Mouse (Mus musculus) stomach, postnatal 0 days (tissue): Measurements from ENCODE around the gene Sav1.

ENCODE experiments used
- CTCF ChIP-seq: IDR thresholded peaks from 2 replicates; pipeline ENCODE4 v1.5.1; 2016; ENCODE audit warnings: antibody characterized with exemption, low read depth, mild to moderate bottlenecking, moderate library complexity
- EP300 ChIP-seq: optimal IDR thresholded peaks from 2 replicates; pipeline ENCODE3; 2016; ENCODE audit warnings: antibody characterized with exemption

GRCm38 (mm10) chr12:69986786-69987497 lies at the start of gene Sav1:
- TF ChIP-seq CTCF, result no peak
- TF ChIP-seq EP300, result no peak
